Mouse (Mus musculus) intestine, postnatal 0 days (tissue): ENCODE measurements around the gene Gm9376. TPM values are rescaled to one million over a fixed set of nuclear protein-coding genes. Genes with fewer than 3 reads are reported as not detected.

Experiments used
- ATAC-seq: fragments of 200-750 bp; cut with Nextera tagmentation; 2 replicates; pipeline ENCODE4 v1.8.0; 2017; ENCODE audit warnings: mild to moderate bottlenecking, moderate TSS enrichment, moderate library complexity
- H3K27ac ChIP-seq: fragments of 300-500 bp; sonication (generic); 2 replicates; pipeline ENCODE4 v1.5.1; 2014; ENCODE audit warnings: mild to moderate bottlenecking, low read depth, low read length, moderate library complexity
- H3K27me3 ChIP-seq: fragments of 300-500 bp; sonication (generic); replicated peaks from 2 replicates; pipeline ENCODE4 v1.6.1; 2014; ENCODE audit warnings: low read length, mixed read lengths; ENCODE audit not compliant: control insufficient read depth, insufficient read depth
- H3K36me3 ChIP-seq: fragments of 300-500 bp; sonication (generic); 2 replicates; pipeline ENCODE4 v1.6.1; 2014; ENCODE audit warnings: mild to moderate bottlenecking, moderate library complexity; ENCODE audit not compliant: control insufficient read depth, insufficient read depth
- H3K4me1 ChIP-seq: fragments of 300-500 bp; sonication (generic); replicated peaks from 2 replicates; pipeline ENCODE4 v1.6.1; 2014; ENCODE audit warnings: antibody characterized with exemption, low read length, mixed read lengths; ENCODE audit not compliant: control insufficient read depth, insufficient read depth
- H3K4me2 ChIP-seq: fragments of 300-500 bp; sonication (generic); replicated peaks from 2 replicates; pipeline ENCODE4 v1.6.1; 2014; ENCODE audit warnings: low read depth, mild to moderate bottlenecking, moderate library complexity
- H3K4me3 ChIP-seq: fragments of 300-500 bp; sonication (generic); 2 replicates; pipeline ENCODE4 v1.5.1; 2014; ENCODE audit warnings: low read depth, low read length
- H3K9ac ChIP-seq: fragments of 300-500 bp; sonication (generic); 2 replicates; pipeline ENCODE4 v1.6.1; 2014; ENCODE audit warnings: mild to moderate bottlenecking, low read depth, low read length
- H3K9me3 ChIP-seq: fragments of 300-500 bp; sonication (generic); 2 replicates; pipeline ENCODE4 v1.6.1; 2016; ENCODE audit warnings: mixed run types; ENCODE audit not compliant: control insufficient read depth
- CTCF ChIP-seq: sonication (generic); IDR thresholded peaks from 2 replicates; pipeline ENCODE4 v1.5.1; 2016; ENCODE audit warnings: low read depth, mild to moderate bottlenecking, control low read depth, antibody characterized with exemption, moderate library complexity
- WGBS: fragments of 180-500 bp; shearing (Covaris S2); extraction: QIAGEN DNeasy Blood & Tissue Kit; methylation state at CpG from one replicate; pipeline ENCODE4 v1.1.7; 2014; 5-methylcytosine and 5-hydroxymethylcytosine counted together
- polyA plus RNA-seq: library from polyadenylated mRNA; unstranded; fragments of >200 nt; fragmentation: Nextera tagmentation; extraction: Ambion mirVana; gene quantifications from 2 replicates; pipeline ENCODE4 v1.2.1, GENCODE M21; 2015

Gm9376 gene
- polyA plus RNA-seq = not detected in 2 replicates

DNA sequence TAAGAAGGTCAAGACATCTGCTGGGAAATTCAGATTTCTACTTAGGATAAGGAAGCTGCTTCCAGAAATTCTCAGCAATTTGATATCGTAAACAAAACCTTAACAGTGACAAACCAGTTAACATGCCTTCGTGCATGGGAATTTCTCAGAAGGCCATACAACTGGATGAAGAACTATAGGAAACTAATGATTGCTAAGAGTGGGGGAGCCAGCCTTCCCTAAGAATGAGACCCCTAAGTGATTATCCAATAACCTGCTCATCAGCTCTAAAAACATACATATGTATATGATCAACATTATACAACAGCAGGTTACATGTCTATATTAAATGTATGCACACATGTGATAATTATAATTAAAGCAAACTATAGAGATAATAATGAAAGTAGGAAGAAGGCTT lies at the start of gene Gm9376:
Gm9376 (plus strand) TSS at position 301 of the 400 bp plus-strand sequence.
- TF ChIP-seq CTCF = no peak
- 0 out of 2 replicates have a peak, but pooled peaks cover 2% of the 10 kb centered on the region for H3K4me1 ChIP-seq
- no peaks in the 10 kb centered on the region for H3K27me3 ChIP-seq
- no peak within 1 kb of the TSS for H3K4me3 ChIP-seq
- no peaks in the 10 kb centered on the region for H3K9me3 ChIP-seq
- no peak within 1 kb of the TSS for H3K9ac ChIP-seq
- H3K4me2 ChIP-seq = no peak within 1 kb of the TSS
- H3K27ac ChIP-seq = no peak within 1 kb of the TSS
- WGBS = 72% methylated on average over 2 of the region's 2 CpGs
- H3K36me3 ChIP-seq = no peaks in the 10 kb centered on the region
- no peak for ATAC-seq

DNA sequence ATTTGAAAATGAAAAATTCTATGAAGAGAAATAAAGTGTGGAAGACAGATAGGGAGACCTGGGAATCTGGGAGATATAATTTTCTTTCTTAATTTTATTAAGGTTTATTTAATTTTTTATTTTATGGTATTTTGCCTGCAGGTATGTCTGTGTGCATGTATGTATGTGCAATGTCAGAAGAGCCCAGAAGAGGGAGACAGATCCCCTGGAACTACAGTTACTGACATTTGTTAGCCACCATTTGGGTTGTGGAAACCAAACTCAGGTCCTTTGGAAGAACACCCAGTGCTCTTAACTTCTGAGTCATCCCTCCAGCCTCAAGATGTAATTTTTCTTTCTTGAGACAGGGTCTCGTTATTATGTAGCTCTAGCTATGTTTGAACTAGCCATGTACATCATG lies 45.9 kb upstream of the Gm9376 start:
- Histone ChIP-seq H3K4me3 (no peak overlapping the region), H3K36me3 (no peaks in the 10 kb centered on the region), H3K9ac (no peak overlapping the region), H3K27me3 (peaks cover 36% of the 10 kb centered on the region), H3K4me1 (no peaks in the 10 kb centered on the region), H3K9me3 (0 out of 2 replicates have a peak, but pooled peaks cover 3% of the 10 kb centered on the region), H3K27ac (no peak overlapping the region), H3K4me2 (no peak overlapping the region)
- no peak for ATAC-seq
- WGBS = 89% methylated on average over 1 of the region's 1 CpGs
- TF ChIP-seq CTCF = peak; percentile 59

- peaks cover 78% of the 10 kb centered on the region for H3K27me3 ChIP-seq
Measured at GRCm38 (mm10) chr14:118225061-118225743, 41.6 kb upstream of the Gm9376 start.

GRCm38 (mm10) chr14:118225911-118226310 lies 40.8 kb upstream of the Gm9376 start:
- Histone ChIP-seq H3K36me3 (no peaks in the 10 kb centered on the region), H3K27ac (no peak overlapping the region), H3K9me3 (no peaks in the 10 kb centered on the region), H3K27me3 (peaks cover 84% of the 10 kb centered on the region), H3K4me1 (no peaks in the 10 kb centered on the region), H3K9ac (no peak overlapping the region), H3K4me3 (peak overlapping the region; percentile 11; the same call in 1 of the 2 replicates), H3K4me2 (peak overlapping the region; percentile 45; the same call in 1 of the 2 replicates)
- TF ChIP-seq CTCF = no peak
- no peak for ATAC-seq
- WGBS = under 1% methylated on average over 21 of the region's 21 CpGs

More at GRCm38 (mm10) chr14:118225061-118225743, 41.6 kb upstream of the Gm9376 start:
- peak overlapping the region; percentile 11; the same call in 1 of the 2 replicates for H3K4me3 ChIP-seq
- no peak overlapping the region for H3K9ac ChIP-seq
- 20% methylated on average over 16 of the region's 16 CpGs for WGBS
- no peak for ATAC-seq
- no peaks in the 10 kb centered on the region for H3K36me3 ChIP-seq
- H3K9me3 ChIP-seq = 0 out of 2 replicates have a peak, but pooled peaks cover under 1% of the 10 kb centered on the region
- TF ChIP-seq CTCF = no peak
- no peak overlapping the region for H3K27ac ChIP-seq
- no peak overlapping the region for H3K4me2 ChIP-seq
- H3K4me1 ChIP-seq = no peaks in the 10 kb centered on the region

DNA sequence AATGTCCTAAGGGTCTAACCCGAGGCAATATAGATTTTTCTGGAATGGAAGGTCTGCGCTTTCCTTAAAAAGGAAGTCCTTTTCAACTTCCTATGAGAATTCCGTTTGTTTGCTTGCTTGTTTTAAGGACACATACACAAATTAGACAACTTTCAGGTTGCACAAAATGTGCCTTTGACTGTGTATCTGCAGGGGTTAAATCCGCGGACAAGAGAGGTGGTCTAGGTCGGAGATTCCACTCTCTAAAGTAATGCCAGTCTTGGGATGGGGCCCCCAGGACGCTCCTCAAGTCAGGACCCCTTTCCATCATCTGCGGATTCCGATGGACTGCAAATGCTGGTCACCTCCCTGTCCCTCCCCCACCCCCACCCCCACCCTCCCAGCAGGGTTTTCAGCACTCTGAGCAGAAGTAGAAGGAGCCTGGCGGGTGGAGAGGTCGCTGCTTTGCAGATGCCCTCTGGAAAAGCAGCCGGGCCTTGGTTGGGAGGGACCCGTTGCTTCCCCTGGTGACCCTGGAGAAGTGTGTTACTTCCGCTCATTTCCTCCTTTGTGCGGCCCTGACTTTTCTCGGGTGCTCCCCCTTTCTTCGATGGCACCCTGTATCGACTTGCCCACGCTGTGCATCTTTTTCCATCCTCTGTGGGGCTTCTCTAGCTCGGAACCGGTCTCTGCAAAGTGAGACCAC lies 40.1 kb upstream of the Gm9376 start:
- TF ChIP-seq CTCF = no peak
- Histone ChIP-seq H3K36me3 (no peaks in the 10 kb centered on the region), H3K27me3 (peaks cover 90% of the 10 kb centered on the region), H3K4me3 (0 out of 2 replicates have a peak overlapping the region, but pooled peaks have one; percentile 11), H3K4me1 (no peaks in the 10 kb centered on the region), H3K27ac (no peak overlapping the region), H3K4me2 (0 out of 2 replicates have a peak overlapping the region, but pooled peaks have one; percentile 45), H3K9ac (no peak overlapping the region), H3K9me3 (no peaks in the 10 kb centered on the region)
- WGBS = 2% methylated on average over 21 of the region's 21 CpGs
- no peak for ATAC-seq

DNA sequence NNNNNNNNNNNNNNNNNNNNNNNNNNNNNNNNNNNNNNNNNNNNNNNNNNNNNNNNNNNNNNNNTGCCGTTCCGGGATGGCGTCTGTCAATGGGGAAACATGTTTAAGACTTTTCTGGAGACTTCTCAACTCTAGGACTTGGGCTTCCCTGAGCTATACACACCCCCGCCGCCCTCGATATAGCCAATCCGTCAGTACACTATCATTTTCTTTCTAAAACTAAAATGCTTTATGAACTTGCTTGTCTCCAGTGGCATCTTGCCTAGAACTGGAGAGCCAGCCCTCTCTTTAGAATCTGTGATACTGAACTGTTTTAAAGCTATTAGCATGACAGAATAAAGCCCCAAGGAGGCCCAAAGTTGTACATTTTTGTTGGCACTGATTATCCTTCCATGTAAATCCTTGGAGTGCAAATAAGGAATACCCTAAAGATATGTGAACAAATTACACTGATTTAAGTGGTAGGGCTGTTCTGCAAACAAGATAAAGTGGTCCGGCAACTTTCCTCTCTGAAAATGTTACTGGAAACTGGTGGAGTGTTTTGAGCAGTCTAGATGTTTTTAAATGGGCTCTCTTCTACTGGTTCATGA lies 34.3 kb upstream of the Gm9376 start:
- no peak overlapping the region for H3K27ac ChIP-seq
- no peak overlapping the region for H3K4me2 ChIP-seq
- peaks cover 9% of the 10 kb centered on the region; the same call in 1 of the 2 replicates for H3K4me1 ChIP-seq
- no peak overlapping the region for H3K9ac ChIP-seq
- H3K9me3 ChIP-seq = no peaks in the 10 kb centered on the region
- no peaks in the 10 kb centered on the region for H3K36me3 ChIP-seq
- no peak overlapping the region for H3K4me3 ChIP-seq
- TF ChIP-seq CTCF = no peak
- no peak for ATAC-seq
- 7% methylated on average over 8 of the region's 8 CpGs for WGBS
- H3K27me3 ChIP-seq = peaks cover 95% of the 10 kb centered on the region
